Mouse (Mus musculus) mature B cell (primary cell): ENCODE data around the gene Fosb.

Experiments used
- in situ Hi-C: fragments of 300-500 bp; cut with MboI; formaldehyde crosslinking; loops from 2 replicates; pipeline ENCODE4 v1.14.3; 2019

The Fosb gene

DNA sequence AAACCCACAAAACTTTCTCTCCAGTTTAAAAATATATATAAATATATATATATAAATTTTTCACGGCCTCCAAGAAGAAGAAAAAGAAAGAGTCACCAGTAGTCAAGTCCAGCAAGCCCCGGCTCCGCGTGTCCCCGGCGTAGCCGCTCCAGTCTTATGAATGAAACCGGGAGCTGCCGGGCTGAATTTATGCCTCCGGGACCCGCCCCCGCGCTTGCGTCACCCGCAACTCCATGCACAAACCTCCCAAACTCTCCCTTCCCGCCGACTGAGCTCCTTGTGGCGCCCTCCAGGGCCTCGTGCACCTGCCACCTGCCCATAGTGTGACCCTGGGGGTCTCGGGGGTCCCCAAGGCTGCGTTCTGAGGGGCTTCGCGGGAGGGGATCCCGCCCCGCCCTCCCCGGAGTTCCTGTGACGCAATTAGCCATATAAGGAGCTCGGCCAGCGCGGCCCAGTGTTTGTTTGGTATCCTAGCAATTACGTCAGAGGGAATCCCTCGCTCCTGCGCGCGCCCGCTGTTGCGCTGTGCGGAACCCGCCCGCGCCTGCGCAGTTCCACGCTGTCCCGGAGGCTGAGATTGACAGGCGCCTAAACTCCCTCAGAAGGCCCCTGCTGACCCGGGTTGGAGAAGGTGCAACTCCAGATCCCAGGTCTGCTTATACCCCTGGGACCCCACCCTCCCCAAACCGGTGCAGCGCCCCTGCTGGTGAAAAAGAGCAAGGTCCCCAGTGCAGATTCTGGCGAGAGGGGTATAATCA is at the start of gene Fosb:
TSS of gene Fosb (minus strand) at position 168 of the 758 bp plus-strand sequence.
- in situ Hi-C loops: loop anchor here (5.0 kb wide), 1 partner anchor 32 kb away; the partner anchor contains the start of gene Ercc1

GRCm38 (mm10) chr7:19359299-19359891 is 49.5 kb upstream of the Fosb start, which contains the start of the genes Cd3eap and Ppp1r13l:
TSS of gene Cd3eap (minus strand) at chr7:19359483.
TSS of gene Ppp1r13l (plus strand) at chr7:19359749.
- in situ Hi-C loops: no loop called here

- in situ Hi-C loops: no loop called here
These were observed 48.8 kb upstream of the Fosb start for GRCm38 (mm10) chr7:19358634-19359033.

DNA sequence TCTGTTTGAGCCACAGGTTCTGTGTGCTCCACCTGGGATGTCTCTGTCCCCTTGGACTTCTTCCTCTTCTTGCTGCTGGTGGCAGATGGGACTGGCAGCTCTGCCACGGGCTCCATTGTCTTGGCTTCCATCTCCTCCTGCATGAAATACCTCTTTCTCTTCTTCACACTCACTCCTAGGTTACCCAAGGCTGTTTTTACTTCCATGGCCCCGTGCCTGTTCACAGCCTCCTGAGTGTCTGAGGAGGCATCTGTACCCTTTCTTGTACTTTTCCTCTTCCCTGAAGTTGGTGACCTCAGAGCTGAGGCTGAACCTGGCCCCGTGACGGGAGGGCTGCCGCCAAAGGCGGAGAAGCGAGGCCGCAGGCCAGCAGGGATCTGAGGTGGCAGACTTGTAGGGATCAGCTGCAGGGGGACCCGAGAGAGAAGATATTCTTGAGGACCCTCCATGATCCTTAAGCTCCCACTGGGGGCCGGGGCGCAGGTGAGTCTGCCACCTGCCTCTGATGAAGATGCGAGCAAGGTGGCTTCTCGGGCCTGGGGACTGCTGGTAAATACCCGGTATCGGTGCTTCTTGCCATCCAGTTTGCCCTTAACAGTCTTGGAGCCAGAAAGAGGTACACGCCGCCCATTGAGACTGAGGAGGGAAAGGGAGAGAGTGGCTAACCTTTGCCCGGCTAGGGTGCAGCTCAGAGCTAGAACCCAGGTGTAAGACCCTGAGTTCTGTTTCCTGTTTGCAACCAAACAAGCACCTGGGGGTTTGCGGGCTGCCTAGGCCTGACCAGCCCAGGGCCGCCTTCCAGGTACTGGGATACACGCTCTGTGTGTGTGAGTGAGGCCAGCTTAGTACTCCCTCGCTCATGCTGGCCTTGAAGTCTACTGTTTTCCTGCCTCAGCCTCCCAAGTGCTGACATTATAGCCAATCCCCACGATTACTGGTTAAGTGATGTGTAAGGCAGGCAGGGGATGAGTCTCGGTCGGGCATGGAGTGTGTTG is 47.8 kb upstream of the Fosb start:
- in situ Hi-C loops: no loop called here

DNA sequence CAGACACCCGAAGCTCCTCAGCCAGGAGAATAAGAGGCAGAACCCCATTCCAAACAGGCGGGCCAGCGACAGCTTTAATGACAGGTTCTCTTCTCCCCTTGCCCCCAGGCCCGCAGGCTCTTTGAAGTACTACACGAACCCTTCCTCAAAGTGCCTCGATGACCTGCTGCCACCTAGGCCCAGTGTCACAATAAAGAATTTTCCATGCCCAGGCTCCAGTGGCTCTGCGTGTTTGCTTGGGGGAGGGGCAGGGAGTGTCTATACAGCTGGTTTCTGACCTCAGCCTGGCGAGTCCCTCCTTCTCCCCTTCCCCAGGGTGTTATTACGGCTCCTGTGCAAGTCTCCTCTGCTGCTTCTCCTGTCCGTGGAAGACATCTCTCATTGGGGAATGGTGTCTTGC is 46.5 kb upstream of the Fosb start:
- in situ Hi-C loops: no loop called here

GRCm38 (mm10) chr7:19354991-19355390 is 45.1 kb upstream of the Fosb start:
- in situ Hi-C loops: no loop called here

GRCm38 (mm10) chr7:19350221-19350620 is 40.4 kb upstream of the Fosb start:
- in situ Hi-C loops: no loop called here

DNA sequence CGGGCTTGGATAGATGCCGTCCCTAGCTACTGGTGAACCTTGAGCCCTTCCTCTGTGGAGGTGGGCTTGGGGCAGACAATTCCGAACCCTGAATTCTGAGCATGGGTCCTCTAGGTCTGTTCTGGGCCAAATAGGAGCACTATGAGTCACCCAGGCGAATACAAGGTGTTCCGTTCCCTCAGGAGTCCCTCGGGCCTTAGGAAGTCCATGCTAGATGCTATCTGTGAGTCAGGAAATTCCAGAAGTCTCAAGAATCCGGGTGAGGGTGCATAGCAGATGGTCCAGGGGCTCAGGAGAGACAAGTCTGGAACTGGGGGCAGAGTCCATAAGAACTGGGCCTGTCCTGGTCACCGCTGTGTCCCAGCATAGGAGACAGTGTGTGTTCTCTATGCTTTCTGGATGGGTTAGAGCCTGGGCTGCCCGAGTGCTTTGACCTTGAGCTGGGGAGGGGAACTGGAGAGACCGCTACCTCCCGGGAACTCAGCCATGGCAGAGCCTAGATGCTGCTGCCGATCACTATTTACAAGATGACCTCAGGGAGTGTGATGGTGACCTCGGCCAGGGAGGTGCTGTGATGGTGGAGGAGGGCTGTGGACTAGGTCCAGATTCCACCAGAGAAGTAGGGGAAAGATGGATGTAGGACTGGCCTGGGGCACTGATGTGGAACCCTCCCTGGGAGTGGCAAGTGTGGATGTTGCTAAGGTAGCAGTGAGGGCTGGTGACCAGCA is 39.5 kb upstream of the Fosb start:
- in situ Hi-C loops: no loop called here

GRCm38 (mm10) chr7:19344938-19345471 is 35.2 kb upstream of the Fosb start:
- in situ Hi-C loops: loop anchor here (5.0 kb wide), 1 partner anchor 38 kb away; no protein-coding TSS in a partner anchor

DNA sequence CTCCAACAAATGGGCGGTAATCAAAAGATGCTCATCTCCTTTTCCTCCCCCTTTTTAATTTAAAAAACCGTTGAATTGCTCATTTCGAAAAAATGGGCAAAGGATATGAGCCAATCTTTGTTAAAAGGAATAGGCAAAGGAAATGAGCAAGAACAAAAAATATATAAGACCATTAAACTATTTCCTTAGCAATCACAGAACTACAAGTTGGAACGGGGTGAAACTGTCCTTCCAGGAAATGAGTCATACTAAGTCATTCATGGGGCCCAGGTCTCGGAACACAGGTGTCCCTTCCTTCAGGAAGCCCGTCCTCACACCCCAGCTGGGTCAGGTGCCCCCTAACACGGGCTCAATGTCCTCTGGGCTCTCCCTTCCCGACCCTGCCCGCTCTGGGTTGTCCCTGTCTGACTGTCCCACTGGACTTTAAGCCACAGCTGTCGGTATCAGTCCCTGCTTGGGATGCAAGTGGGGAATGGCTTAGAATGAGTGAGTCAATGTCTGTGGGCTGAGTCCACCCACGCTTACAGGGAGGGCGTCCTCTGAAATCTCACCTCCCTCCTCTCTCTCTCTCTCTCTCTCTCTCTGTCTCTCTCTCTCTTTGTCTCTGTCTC is 34.5 kb upstream of the Fosb start, which contains the start of gene Ercc1:
TSS of gene Ercc1 (plus strand) at position 542 of the 611 bp plus-strand sequence.
- in situ Hi-C loops: loop anchor here (5.0 kb wide), 1 partner anchor 37 kb away; no protein-coding TSS in a partner anchor

GRCm38 (mm10) chr7:19343210-19343808 is 33.5 kb upstream of the Fosb start:
- in situ Hi-C loops: loop anchor here (5.0 kb wide), 1 partner anchor 36 kb away; no protein-coding TSS in a partner anchor

DNA sequence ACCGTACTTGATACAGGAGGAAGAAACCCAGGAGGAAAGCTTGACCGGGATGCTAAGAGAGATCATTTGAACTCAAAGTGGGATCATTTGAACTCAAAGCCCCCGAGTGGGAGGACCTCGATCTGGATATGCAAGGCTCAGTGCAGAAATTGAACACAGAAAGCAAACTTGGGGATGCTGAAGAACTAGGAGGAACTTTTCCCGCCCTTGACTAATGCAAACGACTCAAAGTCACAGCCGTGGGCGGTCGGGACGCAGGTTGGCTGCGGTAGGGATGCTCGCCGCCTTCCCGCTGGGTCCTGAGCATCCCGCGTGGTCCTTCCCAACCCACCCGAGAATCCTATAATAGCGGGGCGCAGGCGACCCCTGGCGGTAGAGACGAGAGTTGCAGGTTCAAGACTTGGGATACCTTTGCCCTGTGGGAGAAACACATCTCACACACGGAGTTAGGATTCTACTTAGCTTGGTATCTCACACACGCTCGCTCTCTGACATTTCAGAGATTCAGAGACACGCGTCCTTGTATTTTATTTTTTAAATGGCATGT is 32.7 kb upstream of the Fosb start:
- in situ Hi-C loops: loop anchor here (5.0 kb wide), 1 partner anchor 35 kb away; no protein-coding TSS in a partner anchor

- in situ Hi-C loops: loop anchor here (5.0 kb wide), 1 partner anchor 35 kb away; no protein-coding TSS in a partner anchor
These were observed 32.0 kb upstream of the Fosb start for GRCm38 (mm10) chr7:19341761-19342409.

DNA sequence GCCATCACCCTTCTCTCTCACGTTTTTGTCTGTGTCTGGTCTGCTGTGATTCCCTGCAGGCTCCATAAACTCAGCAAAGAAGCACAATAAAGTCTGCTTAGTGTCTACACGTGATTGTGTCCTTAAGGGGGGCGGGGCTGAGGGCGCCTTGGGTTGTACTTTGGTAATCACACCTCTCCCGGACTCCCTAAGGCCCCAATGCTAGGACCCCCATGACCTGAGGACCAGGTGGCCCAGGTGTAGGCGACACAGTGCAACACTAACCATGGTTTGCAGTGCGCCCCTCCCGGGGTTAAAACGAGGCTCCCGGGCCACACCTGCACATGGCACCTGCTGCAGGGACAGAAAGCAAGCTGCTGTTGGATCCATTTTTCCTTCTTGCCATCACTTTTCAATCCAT is 31.4 kb upstream of the Fosb start:
- in situ Hi-C loops: loop anchor here (5.0 kb wide), 1 partner anchor 34 kb away; no protein-coding TSS in a partner anchor

DNA sequence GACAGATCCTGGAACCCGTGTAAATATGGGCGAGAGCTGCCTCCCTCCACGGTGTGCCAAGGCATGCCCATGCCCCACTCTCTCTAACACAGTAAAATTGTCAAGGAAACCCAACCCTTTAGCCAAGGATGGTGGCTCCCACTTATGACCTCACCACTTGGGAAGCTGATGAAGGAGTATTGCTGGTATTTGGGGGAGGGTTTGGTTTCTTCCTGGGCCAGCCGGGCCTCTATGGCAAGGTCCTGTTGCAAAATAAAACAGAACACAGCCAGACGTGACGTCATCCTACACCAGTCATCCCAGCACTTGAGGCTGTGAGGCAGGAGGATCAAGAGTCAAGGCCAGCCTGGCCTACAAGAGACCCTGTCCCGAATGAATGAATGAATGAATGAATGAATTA is 28.7 kb upstream of the Fosb start:
- in situ Hi-C loops: no loop called here

GRCm38 (mm10) chr7:19338060-19338459 is 28.2 kb upstream of the Fosb start:
- in situ Hi-C loops: no loop called here

GRCm38 (mm10) chr7:19337122-19337521 is 27.3 kb upstream of the Fosb start:
- in situ Hi-C loops: no loop called here

DNA sequence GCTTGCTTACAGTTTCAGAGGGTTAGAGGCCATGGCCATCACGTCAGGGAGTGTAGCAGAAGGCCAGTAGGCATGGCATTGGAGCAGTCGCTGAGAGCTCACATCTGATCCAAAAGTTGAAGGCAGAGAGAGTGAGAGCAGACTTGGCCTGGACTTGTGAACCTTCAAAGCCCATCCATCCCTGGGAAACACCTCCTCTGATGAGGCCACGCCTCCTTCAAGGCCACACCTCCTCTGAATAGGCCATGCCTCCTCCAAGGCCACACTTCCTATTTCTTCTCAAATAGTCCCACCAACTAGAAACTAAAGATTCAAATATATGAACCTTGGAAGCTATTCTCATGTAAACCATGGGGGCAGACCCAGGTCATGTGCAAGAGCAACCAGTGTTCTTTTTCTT is 25.7 kb upstream of the Fosb start:
- in situ Hi-C loops: no loop called here
